Mouse (Mus musculus) frontal cortex, postnatal 36 days (tissue): ENCODE measurements at regions not wholly inside any gene's neighbourhood (a gene's known extent, or its start where the extent isn't known, plus 50 kb on each side); places are given as distances from the start of the nearest gene placed in this dataset.

Source experiments
- DNase-seq, 2 experiments: peaks; one replicate each; pipeline ENCODE4 v3.0.0; 2022; ENCODE audit warnings: low spot score in 2 of 2

DNA sequence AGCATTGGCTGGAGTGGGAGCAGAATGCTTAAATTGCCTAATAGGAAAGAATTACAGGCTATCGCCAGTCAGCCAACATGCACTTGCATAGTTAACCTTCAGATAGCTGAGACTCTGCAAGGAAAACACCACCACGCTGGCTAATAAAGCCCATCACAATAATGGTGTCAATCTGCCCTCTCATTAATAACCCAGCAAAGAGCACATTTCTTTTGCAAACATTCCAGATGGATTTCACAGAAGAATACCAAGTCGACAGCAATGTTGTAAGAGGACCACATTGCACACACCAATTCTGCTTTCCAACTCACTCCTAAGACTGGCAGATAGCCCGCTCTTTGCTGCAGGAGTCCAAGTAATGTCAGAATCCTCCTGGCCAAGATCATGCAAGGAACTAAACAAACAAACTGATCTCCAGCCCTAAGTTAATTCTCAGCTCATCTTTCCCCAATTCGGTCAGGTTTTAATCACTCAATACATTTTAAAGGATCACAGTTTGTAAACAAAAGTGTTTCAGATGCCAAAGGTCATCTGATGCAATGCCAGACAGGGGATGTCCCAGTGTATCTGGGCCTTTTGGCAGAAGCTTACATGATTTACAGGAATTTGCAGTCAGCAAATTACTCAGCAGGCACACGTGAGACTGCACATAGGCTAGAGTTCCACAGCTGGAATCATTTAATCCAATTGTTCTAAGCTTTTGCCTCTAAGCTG lies 198.4 kb downstream of the Klf6 start:
- DNase-seq = no peak

DNA sequence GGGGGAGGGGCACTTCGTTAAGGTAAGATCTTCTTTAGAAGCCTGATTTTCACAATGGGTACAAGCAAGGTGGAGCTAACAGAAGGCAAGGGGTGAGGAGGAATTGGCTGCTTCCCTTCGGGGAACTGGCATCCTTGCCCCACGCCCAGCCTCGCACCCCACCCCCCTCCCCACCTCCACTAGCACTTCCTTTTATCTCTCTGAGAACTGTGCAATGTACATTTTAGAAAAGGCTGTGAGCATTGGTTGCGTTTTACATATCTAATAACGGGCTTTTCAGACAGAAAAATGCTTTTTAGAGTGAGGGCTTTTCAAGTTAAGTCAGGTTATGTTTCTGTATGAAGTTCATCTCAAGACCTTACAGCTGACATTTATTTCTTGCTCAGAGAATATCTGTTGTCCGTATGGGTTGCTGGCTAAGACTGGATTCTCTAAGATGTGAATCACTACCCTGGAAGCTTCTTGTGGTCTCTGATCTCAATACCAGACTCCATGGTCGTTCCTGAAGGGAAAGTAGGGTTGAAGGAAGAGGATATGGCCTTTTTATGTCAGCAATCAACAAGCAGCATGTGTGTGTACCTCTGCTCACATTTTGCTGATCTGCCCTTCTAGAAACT lies 199.1 kb downstream of the Klf6 start:
- DNase-seq = no peak

DNA sequence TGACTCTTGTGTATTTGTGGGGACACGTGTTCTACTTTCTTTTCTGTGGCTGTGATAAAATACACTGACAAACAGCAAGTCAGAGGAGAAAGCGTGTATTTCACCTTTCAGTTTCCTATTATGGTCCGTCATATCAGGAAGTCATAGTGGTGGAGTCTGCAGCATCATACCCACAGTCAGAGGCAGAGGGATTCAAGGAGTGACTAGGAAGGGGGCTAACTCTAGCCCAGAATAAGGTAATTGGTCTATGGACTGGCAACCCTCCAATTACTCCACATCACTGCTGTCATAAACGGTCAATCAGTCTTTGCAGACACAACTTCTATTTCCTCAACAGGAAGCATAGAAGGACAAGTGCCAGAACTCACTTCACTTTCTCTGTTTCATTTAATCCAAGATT lies 201.0 kb downstream of the Klf6 start:
- no peak for DNase-seq

DNA sequence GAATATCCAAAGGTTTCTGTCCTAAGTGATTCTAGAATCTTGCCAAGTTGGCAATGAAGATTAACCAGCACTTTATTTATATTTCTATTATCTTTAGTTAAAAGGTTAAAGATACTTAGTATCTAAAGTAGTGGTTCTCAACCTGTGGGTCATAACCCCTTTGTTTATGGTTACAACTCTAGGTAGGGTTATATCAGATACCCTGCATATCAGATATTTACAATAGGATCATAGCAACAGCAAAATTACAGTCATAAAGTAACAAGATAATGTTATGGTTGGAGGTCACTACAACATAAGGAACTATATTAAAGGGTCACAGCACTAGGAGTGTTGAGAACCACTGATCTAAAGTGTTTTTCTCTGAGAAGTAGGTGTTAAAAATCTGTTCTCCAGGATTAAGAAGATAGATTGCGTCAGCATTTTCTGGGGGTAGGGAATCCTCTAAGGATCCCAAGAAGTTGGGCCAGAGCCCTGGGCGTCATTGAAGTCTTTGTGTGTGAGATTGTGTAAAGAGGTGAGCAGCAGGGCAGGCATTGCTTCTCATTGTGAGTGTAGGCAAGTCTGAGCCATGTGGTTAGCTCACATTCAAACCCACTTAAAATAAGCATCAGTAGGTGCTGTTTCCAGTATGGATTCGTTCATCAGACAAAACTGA lies 201.6 kb downstream of the Klf6 start:
- DNase-seq = no peak

DNA sequence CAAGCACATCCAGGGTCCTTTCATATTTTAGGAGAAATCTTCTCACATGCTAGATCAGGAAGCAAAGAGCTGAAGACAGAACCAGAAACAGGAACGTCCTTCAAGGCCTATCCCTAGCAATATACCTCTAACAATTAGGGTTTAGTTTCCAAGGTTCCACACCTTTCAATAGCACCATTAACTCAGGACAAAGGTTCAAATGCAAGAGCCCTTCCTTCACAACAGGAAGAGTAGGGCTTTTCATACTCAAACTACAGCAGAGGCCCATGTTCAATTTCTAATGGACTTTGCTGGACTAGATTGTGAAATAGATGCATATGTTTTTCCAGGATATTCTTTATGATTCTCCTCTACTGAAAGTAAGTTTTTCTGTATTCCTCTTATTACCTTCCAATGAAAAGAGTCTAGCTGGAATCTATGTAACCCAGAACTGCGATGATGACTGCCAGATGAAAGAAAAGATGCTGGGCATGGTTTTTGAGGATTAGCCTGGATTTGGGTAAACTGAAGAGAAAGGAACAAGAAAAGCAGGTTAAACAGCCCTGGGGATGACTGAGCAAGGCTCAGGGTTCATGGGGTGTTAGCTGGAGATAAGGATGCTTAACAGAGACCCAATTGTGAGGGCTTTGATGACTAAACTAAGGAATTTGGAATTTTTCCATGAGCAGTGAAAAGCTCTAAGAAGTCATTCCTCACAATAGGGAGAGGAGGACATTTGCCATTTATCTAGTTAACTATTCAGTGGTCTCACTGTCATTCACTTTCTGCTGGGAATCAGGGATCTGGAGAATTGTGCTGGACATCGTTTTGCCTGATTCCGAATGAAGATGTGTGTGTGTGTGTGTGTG lies 215.9 kb downstream of the Klf6 start:
- no peak for DNase-seq

DNA sequence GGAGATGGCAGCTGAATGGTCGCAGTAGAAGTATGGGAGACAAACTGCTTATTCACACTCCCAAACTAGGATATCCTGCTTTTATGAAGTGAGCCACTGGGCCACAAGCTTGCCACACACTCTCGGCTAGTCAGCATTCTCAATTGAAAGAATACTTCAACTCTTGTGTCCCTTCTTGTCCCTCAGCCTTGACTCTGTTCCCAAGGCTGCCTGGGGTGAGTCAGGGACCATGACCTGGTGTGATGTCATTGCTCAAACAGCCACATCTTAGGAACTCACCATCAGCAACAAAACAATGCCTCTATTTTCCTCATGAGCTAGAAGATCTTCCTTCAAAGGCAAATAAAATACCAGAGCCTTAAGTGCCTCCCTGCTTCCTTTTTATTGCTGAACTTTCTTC lies 224.6 kb downstream of the Klf6 start:
- no peak for DNase-seq

DNA sequence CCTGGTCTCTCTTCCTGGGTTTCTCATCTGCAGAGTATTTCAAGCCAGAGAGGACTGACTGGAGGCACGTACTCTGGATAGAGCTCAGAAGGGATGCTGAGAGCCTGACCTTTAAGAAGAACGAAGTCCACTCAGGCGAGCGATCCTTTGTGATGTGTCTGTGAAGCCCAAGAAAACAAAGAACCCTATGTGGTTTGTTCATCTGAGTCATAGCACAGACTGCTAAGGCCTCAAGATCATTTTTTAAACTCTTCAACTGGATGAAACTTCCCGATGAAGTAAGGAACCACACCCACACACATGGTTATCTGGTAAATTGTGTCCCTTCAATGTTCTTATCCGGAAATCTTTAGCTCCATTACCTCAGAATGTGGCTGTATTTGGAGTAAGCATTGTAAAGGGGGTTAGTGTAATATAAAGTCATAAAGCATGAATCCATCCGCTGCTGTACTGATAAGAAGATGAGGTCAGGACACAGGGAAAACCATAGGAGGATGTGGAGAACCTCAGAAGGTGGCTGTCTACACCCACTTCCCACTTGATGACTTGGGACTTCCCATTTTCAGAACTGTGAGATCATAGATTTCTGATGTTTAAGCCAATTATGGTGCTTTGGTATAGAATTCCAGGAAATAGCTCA lies 247.9 kb downstream of the Klf6 start:
- DNase-seq = no peak

DNA sequence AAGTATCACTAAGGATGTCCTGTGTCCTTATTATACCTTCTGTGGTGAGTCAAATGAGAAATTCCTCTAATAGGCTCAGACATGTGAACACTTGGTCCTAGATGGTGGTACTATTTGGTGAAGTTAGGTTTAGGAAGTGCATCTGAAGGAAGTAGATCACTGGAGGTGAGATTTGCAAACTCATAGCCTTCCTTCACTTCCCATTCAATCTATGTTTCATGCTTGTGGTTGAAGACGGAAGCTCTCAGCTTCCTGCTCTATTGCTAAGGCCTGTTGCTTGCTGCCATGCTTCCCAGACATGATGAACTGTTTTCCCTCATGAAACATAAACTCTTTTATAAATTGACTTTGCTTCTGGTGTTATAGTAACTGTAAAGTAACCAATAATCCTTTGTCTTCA lies 258.4 kb downstream of the Klf6 start:
- DNase-seq = no peak

DNA sequence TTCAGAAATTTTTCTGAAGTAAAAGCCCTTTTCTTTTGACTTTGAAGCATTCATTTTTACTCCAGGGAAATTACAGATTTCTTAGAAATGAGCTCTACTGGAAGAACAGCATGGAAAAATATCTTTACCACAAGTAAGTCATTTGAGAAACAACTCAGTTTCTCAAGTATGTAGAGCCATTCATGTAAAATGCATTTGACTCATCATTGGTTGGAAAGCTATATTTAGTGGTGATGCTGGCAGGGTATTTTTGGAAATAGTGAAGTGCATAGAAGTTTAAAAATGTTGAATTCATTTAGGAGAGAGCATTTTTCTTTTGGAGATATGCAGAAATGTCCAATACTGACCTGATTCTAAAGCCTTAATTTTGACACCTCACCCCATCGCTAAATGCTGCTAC lies 266.0 kb downstream of the Klf6 start:
- peak in 1 of 2 experiments; percentile 47 for DNase-seq

DNA sequence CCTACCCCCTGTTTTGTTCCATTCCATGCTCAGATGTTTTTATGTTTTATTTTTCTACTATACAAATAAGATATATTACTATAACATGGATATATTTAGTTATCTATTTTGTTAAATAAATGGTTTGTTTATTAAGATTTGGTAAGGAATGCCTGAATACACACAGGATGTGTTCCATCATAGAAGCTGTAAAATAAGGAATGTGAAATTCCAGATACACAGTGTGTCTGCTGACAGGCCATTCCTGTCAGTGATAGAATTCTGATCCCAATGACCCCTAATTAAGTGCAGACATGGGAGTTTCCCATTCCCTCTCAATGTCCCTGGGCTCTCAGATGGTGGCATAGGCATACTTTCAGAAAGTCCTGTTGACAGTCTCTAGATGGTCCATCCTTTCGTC lies 267.6 kb downstream of the Klf6 start:
- no peak for DNase-seq

DNA sequence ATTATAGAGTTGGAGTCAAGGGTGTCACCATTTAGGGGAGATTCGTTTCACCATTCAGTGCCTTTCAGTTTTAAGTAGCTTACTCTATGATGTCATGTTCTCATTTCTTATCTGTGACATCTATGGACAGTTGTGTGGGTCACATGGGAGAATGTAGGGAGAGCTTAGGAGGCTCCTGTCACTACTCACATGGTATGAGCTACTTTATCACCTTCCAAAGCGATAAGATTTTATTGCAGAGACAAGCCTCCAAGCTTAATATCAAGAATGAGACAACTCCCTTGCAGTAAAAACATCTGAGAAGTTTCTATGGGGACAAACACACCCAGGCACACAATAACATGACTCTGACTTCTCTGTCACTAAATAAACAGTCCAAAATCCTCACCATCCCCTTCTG lies 270.1 kb downstream of the Klf6 start:
- no peak for DNase-seq

DNA sequence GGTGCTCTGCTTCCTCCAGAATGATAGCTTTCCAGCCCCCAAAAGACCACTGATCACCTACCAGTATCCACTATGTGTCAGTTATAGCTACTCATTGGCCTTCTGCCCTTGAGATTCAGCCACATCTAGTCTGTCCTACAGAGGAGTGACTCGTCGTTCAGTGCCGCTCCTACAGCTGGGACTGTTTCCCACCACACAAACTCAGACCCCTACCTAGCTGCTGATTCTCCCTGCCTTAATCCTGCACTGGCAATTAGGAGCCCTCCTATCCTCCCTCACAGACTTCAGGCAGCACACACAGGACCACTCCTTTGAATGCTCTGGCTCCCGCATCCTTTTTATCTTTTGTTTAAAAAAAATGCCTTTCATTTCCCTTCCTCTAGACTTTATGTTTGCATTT lies 275.9 kb downstream of the Klf6 start:
- DNase-seq = no peak

DNA sequence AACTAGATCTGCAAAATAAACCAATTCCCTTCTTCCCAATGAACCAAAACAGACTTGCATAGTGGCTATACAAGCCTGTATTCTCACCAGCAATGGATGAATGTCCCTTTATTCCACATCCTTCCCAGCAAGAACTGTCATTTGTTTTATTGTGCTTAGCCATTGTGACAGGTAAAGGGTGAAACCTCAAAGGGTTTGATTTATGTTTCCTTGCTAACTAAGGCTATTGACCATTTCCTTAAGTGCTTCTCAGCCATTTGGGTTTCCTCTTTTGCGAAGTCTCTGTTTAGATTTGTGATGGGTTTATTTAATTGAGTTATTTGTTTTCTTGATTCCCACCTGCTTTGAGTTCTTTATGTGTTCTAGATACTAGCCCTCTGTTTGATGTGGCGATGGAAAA lies 281.5 kb downstream of the Klf6 start:
- DNase-seq = no peak

DNA sequence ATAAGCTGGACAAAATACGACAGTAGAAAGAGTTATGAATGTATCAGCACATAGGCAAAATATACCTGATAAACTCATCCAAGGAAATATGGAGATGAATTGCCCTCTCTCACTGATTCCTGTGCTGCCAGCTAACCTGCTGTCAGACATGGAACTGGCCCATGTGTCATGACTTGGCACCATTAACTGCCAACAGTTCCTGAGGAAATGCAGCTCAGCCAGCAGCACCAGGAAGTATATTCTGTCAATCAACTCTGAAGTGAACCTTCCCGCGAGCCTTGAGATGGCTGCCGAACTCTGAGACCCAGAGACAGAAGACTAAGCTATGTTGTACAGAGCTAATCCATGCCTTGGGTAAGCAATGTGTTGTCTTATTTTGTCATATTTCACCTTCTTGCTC lies 292.4 kb downstream of the Klf6 start:
- no peak for DNase-seq

DNA sequence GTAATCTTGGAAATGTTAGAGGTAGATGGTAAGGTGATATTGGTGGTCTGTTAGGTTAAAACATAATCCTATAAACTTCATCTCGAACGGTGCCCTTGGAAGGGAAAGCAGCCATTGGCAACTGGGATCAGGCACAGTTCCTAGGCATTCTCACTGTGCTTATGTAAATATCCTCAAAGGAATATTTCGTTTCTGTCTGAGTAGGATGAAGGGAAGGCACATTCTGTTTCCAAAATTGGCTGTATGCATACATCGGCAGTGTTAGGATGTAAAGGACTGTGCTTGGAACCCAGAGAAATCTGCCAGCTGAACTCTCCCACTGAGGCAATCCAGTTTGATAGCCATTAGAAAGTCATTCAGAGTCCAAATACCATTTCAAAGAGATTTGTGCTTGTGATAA lies 294.9 kb downstream of the Klf6 start:
- peak in 1 of 2 experiments; percentile 30 for DNase-seq

DNA sequence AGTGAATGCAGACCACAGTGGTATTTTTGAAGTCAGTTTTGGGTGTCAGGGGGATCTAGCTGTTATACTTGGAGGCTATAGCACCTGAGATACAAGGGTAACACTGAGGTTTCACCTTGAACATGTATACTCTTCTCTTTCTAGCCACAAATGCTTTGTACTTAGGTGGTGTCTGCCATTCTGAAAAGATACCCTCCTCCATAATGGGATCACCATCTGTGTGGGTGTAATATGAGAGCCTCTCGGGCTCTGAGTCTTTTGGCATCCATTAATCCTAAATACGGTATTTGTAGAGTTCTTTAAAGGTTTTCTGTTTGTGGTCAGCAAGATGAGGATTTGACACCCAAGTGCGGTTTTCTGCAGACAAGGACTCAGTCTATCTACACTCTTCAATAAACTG lies 295.7 kb downstream of the Klf6 start:
- DNase-seq = no peak

DNA sequence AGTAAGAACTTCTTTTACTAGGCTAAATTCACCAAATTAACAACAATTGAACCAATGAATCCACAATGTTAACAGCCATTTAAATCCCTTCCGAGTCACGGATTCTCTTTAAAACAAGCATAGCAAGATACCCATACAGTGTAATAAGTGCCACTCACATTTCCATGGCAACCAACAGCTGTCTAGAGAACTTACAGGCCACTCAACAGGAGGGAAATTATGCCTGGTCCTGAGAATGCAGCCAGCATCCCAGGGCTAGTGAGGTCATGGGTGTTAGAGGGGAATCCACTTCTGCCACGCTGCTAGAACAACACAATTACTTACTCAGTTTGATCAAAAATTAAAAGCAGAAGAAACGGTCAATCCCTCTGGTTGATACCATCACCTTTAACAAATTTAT lies 296.7 kb downstream of the Klf6 start:
- no peak for DNase-seq

DNA sequence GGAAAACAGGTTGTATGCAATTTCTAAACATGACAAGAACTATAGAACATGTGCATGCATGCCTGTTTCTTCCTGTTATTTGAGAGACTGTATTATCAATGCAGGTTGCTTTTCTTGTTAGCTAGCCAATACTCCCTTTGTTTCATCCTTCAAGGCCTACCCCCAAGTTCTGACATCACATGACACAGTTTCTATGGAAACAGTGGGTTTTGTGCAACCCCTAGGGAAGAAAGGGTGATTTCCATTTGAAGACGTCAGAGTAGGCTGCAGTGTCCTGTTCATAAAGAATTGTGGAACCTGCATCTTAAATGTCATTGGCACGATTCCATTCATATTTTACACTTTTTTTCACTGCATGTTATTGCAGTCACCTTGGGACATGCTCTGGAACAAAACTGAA lies 298.1 kb downstream of the Klf6 start:
- no peak for DNase-seq

DNA sequence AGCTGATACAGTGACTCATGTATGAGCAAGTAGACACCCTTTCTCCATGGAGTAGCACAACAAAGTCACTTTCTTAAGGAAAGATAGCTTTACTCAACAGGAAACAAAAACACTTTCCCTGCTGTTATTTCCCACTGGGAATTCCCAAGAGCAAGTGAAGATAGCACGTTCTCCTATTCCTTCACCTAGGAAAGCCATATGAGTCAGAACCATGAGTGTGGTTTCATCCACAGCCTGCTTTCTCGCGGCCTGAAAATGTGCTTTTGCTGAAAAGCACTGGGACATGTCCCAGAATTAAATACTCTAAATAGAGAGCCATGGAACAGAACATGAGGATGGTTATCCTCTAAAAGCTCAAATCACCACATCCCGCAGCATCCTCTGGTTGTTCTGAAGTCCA lies 304.6 kb downstream of the Klf6 start:
- no peak for DNase-seq

DNA sequence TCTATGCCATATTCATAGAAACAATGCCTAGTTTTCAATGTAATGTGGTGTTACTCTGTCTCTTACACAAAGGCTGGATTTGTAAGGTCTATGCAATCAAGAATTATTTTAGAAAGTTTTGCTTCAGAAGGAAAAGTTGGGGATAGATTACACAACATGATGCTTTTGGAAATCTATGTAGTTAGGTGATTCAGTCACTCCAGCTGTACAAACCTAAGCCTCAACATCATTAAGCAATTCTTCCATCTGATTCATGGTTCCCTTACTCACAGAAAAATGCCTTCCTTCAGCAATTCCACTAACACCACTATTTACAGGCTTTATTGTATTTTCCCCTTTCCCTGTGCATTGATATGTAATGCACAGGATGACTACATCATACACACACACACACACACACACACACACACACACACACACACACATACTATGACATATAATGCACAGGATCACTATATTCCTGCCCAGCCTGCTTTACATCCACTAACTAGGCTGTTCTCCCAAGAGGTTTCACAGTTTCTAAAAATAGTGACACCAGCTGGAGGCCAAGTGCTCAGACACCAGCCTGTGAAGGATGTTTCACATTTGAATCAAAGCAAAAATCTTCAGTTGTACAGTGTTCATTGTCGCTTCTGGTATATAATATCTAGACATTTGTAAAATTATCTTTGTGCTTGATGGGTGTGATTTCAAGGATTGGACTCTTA lies 305.9 kb downstream of the Klf6 start:
- peak; percentile 18 to 68 for DNase-seq

DNA sequence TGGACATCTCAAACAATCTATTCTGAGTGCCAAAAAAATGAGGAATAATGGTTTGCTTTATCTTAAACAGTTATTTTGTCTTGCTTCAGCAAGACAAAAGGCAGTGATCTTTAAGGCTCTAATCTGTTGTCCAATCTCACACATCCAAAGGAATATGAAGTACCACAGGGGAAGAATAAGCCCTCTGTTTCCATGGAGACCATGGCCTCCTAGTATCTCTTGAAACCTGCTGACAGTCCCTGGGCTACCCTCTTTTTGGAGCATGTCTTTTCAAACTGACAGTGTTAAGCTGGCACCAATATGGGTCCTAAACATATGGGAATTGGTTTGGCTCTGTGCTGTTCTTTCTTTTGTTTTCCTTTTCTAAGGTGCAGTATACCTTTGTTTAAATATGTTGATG lies 311.8 kb downstream of the Klf6 start:
- no peak for DNase-seq
